Mouse (Mus musculus) bone marrow, adult 2 months (tissue): ENCODE measurements around the gene Slc6a17.

Source experiments
- CTCF ChIP-seq: fragments of 200-500 bp; IDR thresholded peaks from 2 replicates; pipeline ENCODE4 v1.5.1; 2011; ENCODE audit warnings: low read length, control low read depth; ENCODE audit not compliant: control insufficient read depth, insufficient read depth
- POLR2A ChIP-seq: fragments of 200-500 bp; IDR thresholded peaks from 2 replicates; pipeline ENCODE4 v1.6.1; 2011; ENCODE audit warnings: low read depth, mild to moderate bottlenecking, control low read depth, low read length, borderline replicate concordance; ENCODE audit not compliant: control insufficient read depth

GRCm38 (mm10) chr3:107496086-107496850 lies 21.6 kb downstream of the Slc6a17 start:
- TF ChIP-seq POLR2A = no peak
- TF ChIP-seq CTCF = no peak
